Mouse (Mus musculus) CD4-positive helper T cell, adult 2 months (primary cell): ENCODE measurements around the gene Gm12886.

Experiments
- DNase-seq: peaks from one replicate; pipeline ENCODE4 v3.0.0-alpha.2; 2012; ENCODE audit warnings: low read depth, missing footprints, low spot score

The Gm12886 gene

DNA sequence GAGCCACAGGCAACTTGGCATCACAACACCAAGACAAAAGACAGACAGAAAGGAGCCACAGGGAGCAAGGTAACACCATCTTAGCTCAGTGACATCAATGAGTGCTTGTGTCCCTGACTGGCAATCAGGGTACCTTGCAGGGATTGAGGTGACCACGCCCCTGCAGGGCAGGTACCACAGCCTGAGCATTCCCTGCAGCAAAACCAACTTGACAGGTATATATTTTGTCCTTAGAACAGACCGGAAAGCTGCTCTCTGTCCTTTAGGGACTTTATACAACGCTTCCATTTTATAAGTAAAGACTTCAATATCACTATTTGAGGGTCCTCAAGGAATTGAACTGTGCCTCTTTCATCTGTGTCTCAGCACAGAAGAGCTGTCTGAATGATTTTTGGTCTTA is at the start of gene Gm12886:
Gene Gm12886 (minus strand): TSS at position 101 of the 400 bp plus-strand sequence.
- no peak for DNase-seq
